Mouse (Mus musculus) cerebellum, adult 8-10 months (tissue): ENCODE measurements at regions not wholly inside any gene's neighbourhood (a gene's known extent, or its start where the extent isn't known, plus 50 kb on each side); places are given as distances from the start of the nearest gene placed in this dataset.

ENCODE experiments used
- DNase-seq: peaks from one replicate; pipeline ENCODE4 v3.0.0; 2022

- no peak for DNase-seq
These were observed 182.1 kb downstream of the Ptpru start for GRCm38 (mm10) chr4:131656034-131656433.

- no peak for DNase-seq
These were observed 180.2 kb downstream of the Ptpru start for GRCm38 (mm10) chr4:131657922-131658321.

- no peak for DNase-seq
These were observed 177.2 kb downstream of the Ptpru start for GRCm38 (mm10) chr4:131660931-131661330.

- no peak for DNase-seq
These were observed 166.1 kb downstream of the Ptpru start for GRCm38 (mm10) chr4:131671784-131672515.

GRCm38 (mm10) chr4:131677966-131678365 lies 160.1 kb downstream of the Ptpru start:
- no peak for DNase-seq

GRCm38 (mm10) chr4:131683176-131683575 lies 154.9 kb downstream of the Ptpru start:
- DNase-seq: no peak

- DNase-seq: no peak
These were observed 152.5 kb downstream of the Ptpru start for GRCm38 (mm10) chr4:131685544-131685943.

- DNase-seq: no peak
These were observed 143.9 kb downstream of the Ptpru start for GRCm38 (mm10) chr4:131694232-131694631.

- no peak for DNase-seq
These were observed 141.9 kb downstream of the Ptpru start for GRCm38 (mm10) chr4:131695941-131696912.
